Mouse (Mus musculus) testis, adult 2 months (tissue): Measurements from ENCODE around the gene Thrb. TPM values are rescaled to one million over a fixed set of nuclear protein-coding genes. Genes with fewer than 3 reads are reported as not detected.
"Not testable (repeated sequence)": the region's sequence is repeated elsewhere in the genome, so short reads cannot be mapped to it uniquely, and the experiment has no call there.

Experiments used
- H3K27ac ChIP-seq: fragments of 200-500 bp; 2 replicates; pipeline ENCODE4 v1.5.1; 2012; ENCODE audit warnings: low read depth, low read length; ENCODE audit not compliant: control insufficient read depth, insufficient read depth
- H3K27me3 ChIP-seq: fragments of 200-500 bp; 2 replicates; pipeline ENCODE4 v1.6.1; 2012; ENCODE audit warnings: mild to moderate bottlenecking, low read length, moderate library complexity; ENCODE audit not compliant: control insufficient read depth, insufficient read depth
- H3K36me3 ChIP-seq: fragments of 200-500 bp; 2 replicates; pipeline ENCODE4 v1.6.1; 2012; ENCODE audit warnings: mild to moderate bottlenecking, low read length; ENCODE audit not compliant: control insufficient read depth, insufficient read depth
- H3K4me1 ChIP-seq: fragments of 200-500 bp; 2 replicates; pipeline ENCODE4 v1.6.1; 2012; ENCODE audit warnings: low read length; ENCODE audit not compliant: control insufficient read depth, insufficient read depth
- H3K4me3 ChIP-seq: fragments of 200-500 bp; 2 replicates; pipeline ENCODE4 v1.5.1; 2012; ENCODE audit warnings: low read depth, mild to moderate bottlenecking, low read length, moderate library complexity, mixed read lengths; ENCODE audit not compliant: control insufficient read depth
- CTCF ChIP-seq: fragments of 200-500 bp; IDR thresholded peaks from 2 replicates; pipeline ENCODE4 v1.5.1; 2012; ENCODE audit warnings: low read depth, mild to moderate bottlenecking, inconsistent platforms, low read length, moderate library complexity; ENCODE audit not compliant: control insufficient read depth, insufficient read depth, insufficient replicate concordance
- POLR2A ChIP-seq: fragments of 200-500 bp; IDR thresholded peaks from 2 replicates; pipeline ENCODE4 v1.6.1; 2012; ENCODE audit warnings: low read depth, mild to moderate bottlenecking, inconsistent platforms, low read length, moderate library complexity; ENCODE audit not compliant: control insufficient read depth
- polyA plus RNA-seq: library from polyadenylated mRNA; depleted of rRNA; stranded (reverse); fragments of >200 nt; gene quantifications from 2 replicates; pipeline ENCODE4 v1.2.3, GENCODE M21; 2012

Thrb gene
- polyA plus RNA-seq, 1 experiment = 1.3 TPM

GRCm38 (mm10) chr14:17915556-17915955 is 255.5 kb downstream of the Thrb start:
- Histone ChIP-seq H3K4me1 (no peaks in the 10 kb centered on the region), H3K27ac (no peak overlapping the region), H3K4me3 (no peak overlapping the region), H3K27me3 (no peaks in the 10 kb centered on the region), H3K36me3 (no peaks in the 10 kb centered on the region)
- TF ChIP-seq CTCF = no peak
- TF ChIP-seq POLR2A = no peak

GRCm38 (mm10) chr14:17916651-17917050 is 256.6 kb downstream of the Thrb start:
- no peaks in the 10 kb centered on the region for H3K36me3 ChIP-seq
- no peaks in the 10 kb centered on the region for H3K4me1 ChIP-seq
- H3K27me3 ChIP-seq = no peaks in the 10 kb centered on the region
- H3K4me3 ChIP-seq = no peak overlapping the region
- H3K27ac ChIP-seq = no peak overlapping the region
- TF ChIP-seq CTCF (no peak), POLR2A (no peak)

- H3K4me1 ChIP-seq = no peaks in the 10 kb centered on the region
- H3K36me3 ChIP-seq = no peaks in the 10 kb centered on the region
- no peak overlapping the region for H3K4me3 ChIP-seq
- no peak for TF ChIP-seq CTCF
- no peak for TF ChIP-seq POLR2A
- no peaks in the 10 kb centered on the region for H3K27me3 ChIP-seq
- no peak overlapping the region for H3K27ac ChIP-seq
Measured at GRCm38 (mm10) chr14:17917124-17917763, 257.2 kb downstream of the Thrb start.

- no peaks in the 10 kb centered on the region for H3K4me1 ChIP-seq
- no peaks in the 10 kb centered on the region for H3K36me3 ChIP-seq
- H3K27ac ChIP-seq = no peak overlapping the region
- H3K4me3 ChIP-seq = no peak overlapping the region
- no peaks in the 10 kb centered on the region for H3K27me3 ChIP-seq
- TF ChIP-seq CTCF (no peak), POLR2A (no peak)
Measured at GRCm38 (mm10) chr14:17917899-17918298, 257.8 kb downstream of the Thrb start.

GRCm38 (mm10) chr14:17922807-17923704 is 263.0 kb downstream of the Thrb start:
- H3K27me3 ChIP-seq = no peaks in the 10 kb centered on the region
- no peak overlapping the region for H3K4me3 ChIP-seq
- no peaks in the 10 kb centered on the region for H3K36me3 ChIP-seq
- H3K4me1 ChIP-seq = no peaks in the 10 kb centered on the region
- TF ChIP-seq CTCF (no peak), POLR2A (no peak)
- no peak overlapping the region for H3K27ac ChIP-seq

- Histone ChIP-seq H3K27me3 (no peaks in the 10 kb centered on the region), H3K36me3 (no peaks in the 10 kb centered on the region), H3K4me1 (no peaks in the 10 kb centered on the region), H3K4me3 (no peak overlapping the region), H3K27ac (no peak overlapping the region)
- TF ChIP-seq CTCF = peak; percentile 44; the same call in 1 of the 2 replicates
- TF ChIP-seq POLR2A = no peak
Measured at GRCm38 (mm10) chr14:17927469-17927868, 267.4 kb downstream of the Thrb start.

GRCm38 (mm10) chr14:17929585-17929984 is 269.5 kb downstream of the Thrb start:
- H3K4me1 ChIP-seq = no peaks in the 10 kb centered on the region
- no peak overlapping the region for H3K27ac ChIP-seq
- TF ChIP-seq CTCF (no peak), POLR2A (no peak)
- no peaks in the 10 kb centered on the region for H3K36me3 ChIP-seq
- H3K4me3 ChIP-seq = no peak overlapping the region
- H3K27me3 ChIP-seq = no peaks in the 10 kb centered on the region

GRCm38 (mm10) chr14:17933475-17933874 is 273.4 kb downstream of the Thrb start:
- H3K36me3 ChIP-seq = no peaks in the 10 kb centered on the region
- no peak for TF ChIP-seq POLR2A
- no peaks in the 10 kb centered on the region for H3K4me1 ChIP-seq
- no peak overlapping the region for H3K4me3 ChIP-seq
- H3K27ac ChIP-seq = no peak overlapping the region
- H3K27me3 ChIP-seq = no peaks in the 10 kb centered on the region

GRCm38 (mm10) chr14:17934779-17935178 is 274.7 kb downstream of the Thrb start:
- H3K4me3 ChIP-seq, H3K27ac ChIP-seq, H3K27me3 ChIP-seq, H3K4me1 ChIP-seq, H3K36me3 ChIP-seq: not testable (repeated sequence)
